Mouse (Mus musculus) cerebral cortex, adult 2 months (tissue): ENCODE measurements around the gene Shoc2.

Experiments
- WGBS: fragments of 180-500 bp; shearing (Covaris S2); methylation state at CpG from one replicate; pipeline ENCODE4 v1.1.7; 2018; 5-methylcytosine and 5-hydroxymethylcytosine counted together

Shoc2 gene

DNA sequence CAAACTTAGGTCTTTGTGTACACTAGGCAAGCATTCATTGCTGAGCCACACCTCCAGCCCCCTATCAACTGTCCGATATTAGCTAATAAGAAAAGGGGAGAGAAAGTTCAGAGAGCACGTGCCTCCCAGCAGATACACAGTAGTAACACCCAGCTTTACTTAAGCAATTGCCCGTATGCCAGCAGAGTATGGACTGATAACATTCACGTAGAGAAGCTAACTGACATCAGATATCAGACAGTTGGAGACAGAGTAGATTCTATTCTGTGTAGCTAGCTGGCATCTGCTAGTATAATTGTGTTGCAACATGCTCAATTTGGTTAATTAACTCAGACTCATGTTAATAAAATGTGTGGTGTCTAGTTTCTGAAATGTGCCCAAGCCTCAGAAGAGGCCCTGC is 3.0 kb upstream of the Shoc2 start:
- 78% methylated on average over 4 of the region's 4 CpGs for WGBS

DNA sequence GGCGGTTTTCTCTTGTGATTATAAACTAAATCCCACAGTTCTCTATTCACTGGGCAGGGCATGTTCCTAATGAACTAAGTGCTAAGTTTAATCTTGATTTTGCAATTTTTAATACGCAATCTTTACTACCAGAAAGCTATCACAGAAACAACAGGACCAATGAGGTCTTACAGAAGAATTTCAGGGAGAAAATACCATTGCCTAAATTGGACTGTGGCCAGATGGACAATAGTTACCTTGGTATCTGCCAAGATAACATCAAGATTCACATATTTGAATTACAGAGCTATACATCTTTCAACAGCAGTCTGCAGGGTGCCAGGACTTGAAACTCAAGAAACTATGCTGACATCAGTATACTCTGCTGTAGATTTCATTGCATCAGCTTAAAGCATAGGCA is 1.8 kb upstream of the Shoc2 start:
- WGBS, result 90% methylated on average over 2 of the region's 2 CpGs

DNA sequence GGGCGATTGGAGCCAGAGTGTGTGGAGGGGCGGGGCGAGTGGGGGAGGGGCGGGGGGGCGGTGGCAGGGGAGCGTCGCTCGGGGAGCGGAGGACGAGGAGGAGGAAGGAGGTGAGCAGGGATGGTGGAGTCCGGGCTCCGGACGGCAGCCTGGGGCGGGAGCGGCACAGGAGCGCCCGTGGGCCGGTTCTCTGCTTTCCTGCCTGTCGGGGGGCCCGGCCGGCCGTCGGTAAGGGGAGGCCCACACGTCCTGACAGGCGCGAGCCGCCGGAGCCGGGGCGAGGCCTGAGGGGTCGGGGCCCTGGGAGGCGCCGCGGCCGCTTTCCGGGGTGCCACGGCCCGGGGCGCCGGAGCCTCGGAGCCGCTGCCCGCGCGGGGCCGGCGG is 672 bp downstream of the Shoc2 start:
- 1% methylated on average over 40 of the region's 47 CpGs for WGBS

DNA sequence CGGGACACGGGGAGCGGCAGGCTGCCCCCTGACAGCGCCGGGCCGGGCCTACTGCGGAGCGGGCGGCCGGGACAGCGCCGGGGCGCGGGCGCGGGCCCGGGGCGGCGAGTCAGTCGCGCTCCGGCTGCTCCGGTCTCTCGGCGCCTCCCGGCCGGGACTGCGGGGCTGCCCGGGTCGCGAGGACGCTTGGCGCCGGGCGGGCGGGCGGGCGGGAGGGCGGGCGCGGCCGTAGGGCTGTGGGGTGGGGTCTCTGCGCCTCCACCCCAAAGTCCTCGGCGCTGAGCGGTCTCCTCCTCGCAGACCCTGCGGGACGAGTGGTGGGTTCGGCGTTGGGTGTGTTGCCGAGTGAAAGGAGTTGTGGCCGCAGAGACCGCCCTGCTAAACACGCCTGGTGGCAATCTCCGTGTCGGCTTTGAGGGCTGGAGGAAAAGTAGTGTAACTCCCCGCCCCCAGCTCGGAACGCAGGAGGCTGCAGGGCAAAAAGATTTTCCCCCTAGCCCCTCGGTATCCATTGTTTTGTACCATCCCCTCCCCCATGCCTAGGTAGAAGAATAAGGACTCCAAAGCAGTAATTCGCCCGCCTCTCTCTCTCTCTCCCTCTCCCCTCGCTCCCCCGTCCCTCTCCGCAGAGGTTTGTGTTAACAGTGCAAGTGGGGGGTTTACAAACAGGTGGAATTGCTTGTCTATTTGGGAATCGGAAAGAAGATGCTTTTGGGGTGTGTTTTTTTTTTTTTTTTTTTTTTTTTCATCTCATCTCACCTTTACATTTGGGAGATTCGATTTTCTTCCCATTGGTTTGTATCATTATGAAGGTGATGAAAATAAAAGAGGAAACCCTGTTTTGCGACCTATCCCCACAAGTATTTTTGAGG is 1.3 kb downstream of the Shoc2 start:
- WGBS, result 1% methylated on average over 69 of the region's 69 CpGs

DNA sequence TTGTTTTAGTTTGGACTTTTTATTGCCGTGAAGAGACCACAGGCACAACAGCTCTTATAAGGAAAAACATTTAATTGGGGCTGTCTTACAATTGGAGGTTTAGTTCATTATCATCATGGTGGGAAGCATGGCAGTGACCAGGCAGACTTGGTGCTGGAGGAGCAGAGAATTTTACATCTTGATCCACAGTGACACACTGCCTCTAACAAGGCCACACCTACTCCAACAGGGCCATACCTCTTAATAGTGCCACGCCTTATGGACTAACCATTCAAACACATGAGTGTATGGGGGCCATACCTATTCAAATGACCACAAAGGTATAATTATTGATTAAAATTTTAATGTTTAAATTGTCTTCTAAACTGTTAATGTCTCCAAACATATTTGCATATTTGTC is 13.4 kb downstream of the Shoc2 start:
- WGBS, result 92% methylated on average over 2 of the region's 2 CpGs

DNA sequence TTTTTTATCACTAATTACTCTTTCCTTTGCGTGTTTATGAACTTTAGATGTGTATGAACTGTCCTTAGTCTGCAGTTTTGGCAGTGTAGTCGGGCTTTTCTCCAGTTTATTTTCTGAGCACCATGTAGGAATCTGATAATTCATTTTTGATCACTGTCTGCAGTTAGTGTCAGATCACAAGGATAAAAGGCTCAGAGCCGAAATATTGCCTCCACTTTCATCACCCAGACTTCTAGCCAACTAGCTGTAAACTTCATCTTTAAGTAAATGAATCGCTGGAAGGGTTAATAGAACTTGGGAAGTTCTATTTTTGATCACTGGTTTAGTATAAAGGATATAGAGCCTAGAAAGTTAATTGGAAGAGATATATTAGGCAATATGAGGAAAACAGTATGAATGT is 18.4 kb downstream of the Shoc2 start:
- 86% methylated on average over 4 of the region's 4 CpGs for WGBS

DNA sequence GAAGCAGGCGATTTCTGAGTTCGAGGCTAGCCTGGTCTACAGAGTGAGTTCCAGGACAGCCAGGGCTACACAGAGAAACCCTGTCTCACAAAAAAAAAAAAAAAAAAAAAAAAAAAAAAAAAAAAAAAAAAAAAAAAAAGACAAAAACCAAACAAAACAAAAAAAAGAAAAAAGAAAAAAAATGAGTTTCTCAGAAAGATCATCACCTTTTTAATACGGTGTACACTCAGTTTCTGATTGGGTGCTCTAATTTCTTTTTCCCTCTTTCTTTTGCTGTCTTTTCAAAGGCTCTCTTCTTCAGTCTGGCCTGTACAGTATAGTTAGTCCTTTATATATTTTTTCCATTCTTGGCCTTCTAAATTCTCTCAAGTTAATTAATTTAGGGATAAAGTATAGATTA is 20.2 kb downstream of the Shoc2 start:
- 96% methylated on average over 3 of the region's 3 CpGs for WGBS

DNA sequence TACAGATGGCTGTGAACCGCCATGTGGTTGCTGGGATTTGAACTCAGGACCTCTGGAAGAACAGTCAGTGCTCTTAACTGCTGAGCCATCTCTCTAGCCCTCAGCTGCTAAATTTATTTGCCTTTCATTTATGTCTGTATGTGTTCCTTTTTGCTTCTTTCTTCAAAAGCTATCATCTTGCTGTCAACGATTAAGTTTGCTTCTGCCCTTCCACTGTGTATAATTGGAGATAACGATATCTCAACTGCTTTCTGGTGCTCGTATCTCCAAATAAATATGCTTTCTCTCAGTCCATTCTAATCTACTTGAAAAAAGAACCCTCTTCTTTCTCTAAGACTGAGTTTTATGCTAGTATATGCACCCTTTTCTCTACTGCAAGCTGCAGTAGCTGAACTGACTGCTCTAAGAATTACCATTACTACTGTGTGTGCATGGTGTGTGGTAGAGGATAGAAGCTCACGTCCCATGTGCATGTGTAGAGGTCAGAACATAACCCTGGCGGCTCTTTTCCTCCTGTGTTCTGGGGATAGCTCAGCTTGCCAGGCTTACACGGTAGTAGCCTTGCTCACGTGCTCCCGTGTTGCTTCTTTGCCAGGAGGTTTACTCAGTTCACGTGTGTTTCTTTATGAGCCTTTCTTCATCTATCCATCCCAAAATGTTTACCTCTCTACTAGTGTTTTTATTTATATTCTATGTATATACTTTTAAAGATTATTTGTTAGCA is 21.0 kb downstream of the Shoc2 start:
- 80% methylated on average over 10 of the region's 10 CpGs for WGBS

DNA sequence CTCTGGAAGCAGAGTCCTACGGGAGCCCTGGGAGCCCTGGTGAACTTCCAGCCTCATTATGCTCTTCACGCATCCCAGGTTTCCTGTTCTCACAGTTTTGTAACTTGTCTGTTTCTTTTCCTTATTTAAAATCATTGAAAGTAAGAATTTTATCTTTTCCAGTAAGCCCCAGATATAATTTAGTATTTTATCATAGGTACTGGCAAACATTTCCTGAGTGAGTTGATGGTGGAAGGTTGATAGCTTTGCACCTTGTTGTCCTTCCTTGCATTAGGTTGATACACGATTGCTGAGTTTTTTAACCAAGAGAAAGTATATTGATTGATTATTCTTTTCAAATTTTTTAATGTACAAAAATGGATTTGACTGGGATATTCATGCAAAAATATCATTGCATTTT is 25.1 kb downstream of the Shoc2 start:
- 85% methylated on average over 3 of the region's 3 CpGs for WGBS

DNA sequence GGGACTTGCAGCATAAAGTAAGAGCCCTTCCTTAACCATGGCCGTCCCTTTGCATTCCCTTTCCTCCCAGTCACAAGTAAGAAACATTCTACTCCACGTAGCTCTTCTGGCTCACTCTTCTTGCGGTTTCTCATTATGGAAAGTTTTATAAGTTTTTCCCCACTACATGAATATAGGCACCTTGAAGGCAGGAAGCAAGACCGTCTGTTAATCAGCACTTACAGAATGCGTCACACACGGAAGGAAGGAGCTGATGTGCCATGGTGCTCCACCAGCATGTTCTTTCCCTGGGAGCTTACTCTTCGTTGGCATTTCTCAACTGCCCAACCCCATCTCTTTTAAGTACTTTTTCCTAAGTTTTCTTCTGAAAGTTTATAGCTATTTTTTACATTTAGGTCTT is 27.8 kb downstream of the Shoc2 start:
- whole genome bisulfite sequencing, result 77% methylated on average over 7 of the region's 7 CpGs

DNA sequence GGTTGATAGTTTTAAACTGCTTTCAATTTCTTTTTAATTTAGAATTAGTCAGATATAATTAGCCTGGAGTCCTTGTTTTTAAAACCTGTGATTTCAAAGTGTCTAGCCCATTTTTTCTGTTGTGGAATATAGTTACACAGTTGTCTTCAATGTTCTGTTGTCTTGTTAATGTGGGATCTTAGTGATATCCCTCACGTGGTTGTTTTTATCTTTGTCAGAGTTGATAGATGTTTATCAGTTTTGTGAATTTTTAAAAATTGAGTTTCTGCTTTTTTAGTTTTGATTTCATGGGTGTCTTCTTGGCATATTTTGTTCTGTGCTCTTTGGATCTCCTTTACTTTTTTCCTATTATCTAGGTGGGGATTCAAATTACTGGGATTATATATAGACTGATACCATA is 29.6 kb downstream of the Shoc2 start:
- WGBS, result 72% methylated on average over 1 of the region's 1 CpGs

DNA sequence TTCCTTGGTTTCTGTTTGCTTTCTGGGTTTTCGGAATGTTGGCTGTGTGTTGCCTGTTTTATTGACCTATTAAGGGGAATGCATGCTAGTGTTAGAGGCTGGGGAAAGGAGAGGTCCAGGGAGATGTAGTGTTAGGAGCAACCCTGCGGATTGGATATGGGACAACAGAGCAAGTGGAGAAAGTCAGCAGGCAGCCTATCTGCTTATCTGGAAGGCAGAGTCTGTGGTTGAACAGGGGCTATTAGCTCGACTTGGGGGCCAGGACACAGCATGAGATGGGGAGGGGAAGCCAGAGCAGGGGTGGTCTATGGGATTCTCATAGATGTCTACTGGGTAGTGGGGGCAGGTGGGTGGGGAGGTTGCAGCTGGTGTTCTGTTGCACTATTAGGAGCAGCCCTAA is 37.9 kb downstream of the Shoc2 start:
- 68% methylated on average over 3 of the region's 3 CpGs for whole genome bisulfite sequencing

DNA sequence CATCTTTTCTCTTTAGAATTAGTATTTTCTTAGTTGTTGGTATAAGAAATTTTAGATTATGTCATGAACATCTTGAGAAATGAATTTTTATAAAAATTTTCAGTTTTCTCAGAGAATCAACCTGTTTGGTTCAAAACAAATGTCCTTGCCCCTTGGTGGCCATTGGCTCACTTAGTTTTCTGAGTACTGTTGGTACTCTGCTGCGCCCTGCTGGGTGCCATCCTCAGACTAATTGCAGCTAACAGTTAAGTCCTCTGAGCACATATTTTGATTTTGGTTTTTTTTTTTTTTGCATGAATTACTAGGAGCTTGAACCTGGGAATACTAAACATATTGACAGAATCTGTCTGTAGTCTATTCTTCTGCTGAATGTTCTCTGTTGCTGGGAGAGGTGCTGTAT is 39.2 kb downstream of the Shoc2 start:
- 90% methylated on average over 1 of the region's 1 CpGs for WGBS

DNA sequence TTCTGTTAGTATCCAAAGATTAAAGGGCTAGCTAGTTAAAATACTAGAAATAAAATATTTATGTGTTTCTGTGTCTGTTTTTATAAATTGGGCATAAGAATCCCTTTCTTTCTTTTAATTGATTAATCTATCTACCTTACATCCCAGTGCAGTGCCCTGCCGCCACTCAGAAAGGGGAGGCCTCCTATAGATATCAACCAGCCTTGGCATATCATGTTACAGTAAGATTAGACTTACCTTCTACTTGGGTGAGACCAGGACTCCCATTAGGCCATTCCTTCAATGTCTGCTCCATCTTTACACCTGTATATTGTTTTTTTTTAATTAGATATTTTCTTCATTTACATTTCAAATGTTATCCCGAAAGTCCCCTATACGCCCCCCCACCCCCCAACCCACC is 40.5 kb downstream of the Shoc2 start:
- 96% methylated on average over 3 of the region's 3 CpGs for WGBS

DNA sequence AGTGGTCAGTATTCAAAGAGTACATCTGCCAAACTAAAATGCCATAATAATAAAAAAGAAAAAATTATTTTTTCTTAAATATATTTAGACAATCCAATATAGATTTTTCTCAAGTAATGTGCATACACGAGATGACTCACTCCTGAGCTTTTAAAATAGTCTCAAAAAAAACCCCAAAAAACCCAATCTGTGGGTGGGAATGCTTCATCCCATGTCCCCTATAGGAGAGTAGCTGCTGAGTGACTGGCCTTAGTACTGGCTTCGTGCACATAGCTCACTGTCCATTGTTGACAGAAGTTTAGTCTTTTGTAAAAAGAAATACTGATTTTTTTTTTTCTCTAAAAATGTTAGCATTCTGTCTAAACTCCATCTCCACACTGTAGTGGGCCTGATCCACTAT is 46.4 kb downstream of the Shoc2 start:
- 47% methylated on average over 2 of the region's 2 CpGs for WGBS

DNA sequence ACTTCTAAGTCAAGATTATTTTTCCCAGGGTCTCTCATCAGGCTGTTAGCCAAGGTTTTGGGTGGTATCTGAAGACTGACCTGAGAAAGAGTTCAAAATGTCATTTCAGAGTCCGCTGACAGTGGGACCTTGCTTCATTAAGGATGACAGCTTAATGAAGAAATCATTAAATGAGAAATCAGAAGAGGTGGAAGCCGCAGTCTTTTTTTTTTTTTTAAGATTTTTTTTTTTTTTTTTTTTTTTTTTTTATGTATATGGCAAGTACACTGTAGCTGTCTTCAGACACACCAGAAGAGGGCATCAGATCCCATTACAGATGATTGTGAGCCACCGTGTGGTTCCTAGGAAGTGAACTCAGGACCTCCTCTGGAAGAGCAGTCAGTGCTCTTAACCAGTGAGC is 49.8 kb downstream of the Shoc2 start:
- 89% methylated on average over 3 of the region's 3 CpGs for WGBS

DNA sequence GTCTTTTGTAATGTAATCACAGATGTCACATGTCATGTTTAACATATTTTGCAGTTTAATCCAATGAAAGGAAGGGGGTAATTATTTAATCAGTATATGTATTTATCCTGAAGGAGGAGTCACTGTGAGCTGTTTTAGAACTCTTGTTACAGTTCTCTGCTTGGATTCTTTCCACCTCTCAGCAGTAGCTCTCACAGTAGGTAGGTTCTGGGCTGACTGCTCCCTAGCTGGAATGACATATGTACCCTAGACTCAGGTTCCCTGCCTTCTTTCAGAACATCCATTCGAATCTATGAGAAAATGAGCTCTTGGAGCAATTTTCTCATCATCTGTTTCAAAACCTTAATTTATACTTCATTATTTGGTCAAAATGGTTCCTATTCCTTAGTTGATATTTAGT is 50.2 kb downstream of the Shoc2 start:
- WGBS, result 86% methylated on average over 1 of the region's 1 CpGs

DNA sequence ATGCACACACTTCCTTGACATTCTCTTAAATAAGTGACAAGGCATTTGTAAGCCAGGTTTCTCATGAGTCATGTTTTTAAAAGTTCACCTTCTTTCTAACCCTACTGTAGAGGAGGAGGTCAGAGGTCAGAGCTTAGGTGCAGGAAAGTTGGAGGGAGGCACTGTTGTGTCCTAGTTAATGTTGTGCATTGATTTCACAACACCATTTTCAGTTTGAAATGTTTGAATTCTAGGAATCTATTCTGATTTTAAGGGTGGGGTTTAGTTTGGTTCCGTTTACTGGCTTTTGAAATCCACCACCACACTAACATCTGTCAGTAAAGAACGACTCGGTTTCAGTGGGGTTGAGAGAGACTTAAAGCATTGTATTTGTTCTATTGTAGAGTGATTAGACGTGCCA is 66.9 kb downstream of the Shoc2 start:
- WGBS, result 59% methylated on average over 4 of the region's 4 CpGs

DNA sequence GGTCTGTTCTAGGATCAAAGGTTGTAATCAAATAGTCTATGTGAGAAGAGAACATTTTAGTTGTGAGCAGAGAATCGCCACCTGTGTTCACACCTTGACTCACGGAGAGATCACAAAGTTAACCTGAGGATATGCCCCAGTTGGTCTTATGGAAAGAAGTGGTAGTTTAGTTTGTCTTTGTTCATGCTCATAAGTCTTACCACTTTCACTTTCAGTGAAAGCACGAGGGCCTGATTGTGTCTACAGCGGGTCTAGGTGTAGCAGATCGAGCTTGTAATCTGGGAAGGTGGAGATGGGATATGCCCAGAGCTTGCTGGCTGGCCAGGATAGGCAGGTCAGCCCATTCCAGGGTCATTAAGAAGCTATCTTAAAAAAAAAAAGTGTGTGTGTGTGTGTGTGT is 70.9 kb downstream of the Shoc2 start:
- 95% methylated on average over 5 of the region's 5 CpGs for WGBS

DNA sequence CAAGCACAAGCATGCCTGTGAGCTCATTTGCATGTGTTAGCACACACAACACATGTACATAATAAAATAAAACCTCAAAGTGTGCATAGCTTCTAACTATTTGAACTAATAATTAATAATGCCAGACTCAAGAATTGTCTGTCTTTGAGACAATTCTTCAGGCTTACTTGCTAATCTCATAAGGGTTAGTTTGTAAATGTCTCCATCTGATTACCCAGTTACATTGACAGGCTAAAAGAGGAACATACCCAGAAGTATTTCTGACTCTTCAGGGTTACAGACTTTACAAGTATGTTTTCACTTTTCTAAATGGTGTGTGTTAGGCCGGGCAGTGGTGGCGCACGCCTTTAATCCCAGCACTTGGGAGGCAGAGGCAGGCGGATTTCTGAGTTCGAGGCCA is 71.4 kb downstream of the Shoc2 start:
- WGBS, result 97% methylated on average over 5 of the region's 5 CpGs

DNA sequence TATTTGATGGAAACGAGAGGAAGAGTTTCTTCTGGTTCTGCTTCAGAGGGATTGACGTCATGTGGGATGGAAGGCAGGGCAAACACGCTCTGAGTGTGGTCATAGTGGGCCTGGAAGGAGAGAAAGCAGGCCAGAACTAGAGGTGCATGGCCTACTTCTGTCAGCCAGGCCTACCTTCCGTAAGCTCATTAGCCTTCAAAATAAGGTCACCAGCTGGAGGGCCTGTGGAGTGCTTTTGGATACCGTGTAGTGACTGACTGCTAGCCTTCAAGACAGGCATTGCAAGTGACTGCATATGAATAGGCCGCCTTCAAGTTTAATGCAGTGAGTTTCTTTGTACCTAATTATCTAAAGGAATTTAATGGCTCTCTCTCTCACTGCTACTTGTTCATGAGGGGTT is 91.0 kb downstream of the Shoc2 start:
- WGBS, result 73% methylated on average over 6 of the region's 6 CpGs

DNA sequence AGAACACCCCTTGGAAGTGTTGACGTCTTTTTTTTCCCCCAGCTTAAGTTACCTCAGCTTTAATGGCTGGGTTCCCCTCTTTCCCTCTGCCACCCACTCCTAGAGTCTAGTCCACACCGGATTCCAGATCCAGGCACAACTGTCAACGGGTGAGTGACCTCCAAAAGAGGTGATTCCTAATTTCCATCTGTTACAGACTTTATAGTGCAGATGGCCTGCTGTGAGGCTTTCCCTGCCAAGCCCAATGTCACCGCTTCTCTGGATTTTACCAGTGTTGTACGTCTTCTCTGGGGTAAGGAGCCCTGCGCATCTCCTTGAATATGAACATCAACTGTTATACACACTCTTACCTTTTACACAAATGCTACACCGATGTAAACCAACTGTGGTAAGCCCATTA is 95.3 kb downstream of the Shoc2 start:
- WGBS, result 69% methylated on average over 7 of the region's 7 CpGs

DNA sequence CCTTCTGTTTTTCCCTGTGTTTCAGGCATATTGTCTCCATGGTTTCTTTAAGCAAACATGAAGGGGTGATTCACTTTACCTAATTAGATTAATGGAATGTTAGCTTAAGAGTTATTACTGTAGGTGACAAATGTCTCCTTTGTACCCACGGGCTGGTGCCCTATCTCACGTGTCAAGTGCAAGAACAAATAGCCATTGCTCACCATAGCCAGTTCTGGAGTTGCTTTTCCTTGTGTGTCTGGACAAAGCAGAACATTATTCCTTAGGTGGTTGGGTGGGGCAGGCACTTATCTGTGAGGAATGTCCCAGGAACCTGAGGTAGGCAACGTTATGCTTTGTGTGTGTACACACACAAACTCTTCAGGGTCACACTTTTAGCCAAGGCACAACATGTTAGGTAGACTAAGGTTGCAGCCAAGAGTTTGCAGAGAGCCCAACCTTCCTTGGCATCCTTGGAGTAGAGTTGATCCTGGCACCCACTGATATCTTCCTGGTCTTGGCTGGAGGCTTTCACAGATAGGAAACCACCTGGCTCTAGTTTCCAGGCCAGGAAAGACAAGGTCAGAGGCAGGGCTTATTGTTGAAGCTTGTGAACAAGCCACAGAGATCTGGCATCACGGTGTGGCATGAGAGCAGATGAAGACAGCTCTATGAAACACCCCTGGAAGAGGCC is 96.4 kb downstream of the Shoc2 start:
- 66% methylated on average over 4 of the region's 4 CpGs for WGBS
